ENCODE assay signal across 17 mouse cellular contexts in genomic region chr2:103754614-103755013, GRCm38 (mm10).
"Had no signal": no experiment of that assay in that cellular context is flagged by ENCODE, and none has a peak within 500 bp of the region (broad histone marks: within the 10 kb centered on the region; RNA-seq: fewer than 3 reads in every experiment).

No protein-coding gene starts in this region.

- H3K27me3 ChIP-seq: kidney, embryonic 15.5 days; limb, embryonic 13.5 days; liver, embryonic 15.5 days; midbrain, embryonic 13.5 days had no signal

- H3K9me3 ChIP-seq: kidney, embryonic 15.5 days; limb, embryonic 10.5 days; limb, embryonic 13.5 days; liver, embryonic 15.5 days; midbrain, embryonic 10.5 days; midbrain, embryonic 13.5 days had no signal

- H3K27ac ChIP-seq: kidney, embryonic 15.5 days; limb, embryonic 10.5 days; limb, embryonic 13.5 days; liver, embryonic 15.5 days; midbrain, embryonic 10.5 days; midbrain, embryonic 13.5 days had no signal

- H3K9ac ChIP-seq: kidney, embryonic 15.5 days; limb, embryonic 13.5 days; liver, embryonic 15.5 days; midbrain, embryonic 13.5 days had no signal

- H3K4me2 ChIP-seq: kidney, embryonic 15.5 days; limb, embryonic 13.5 days; liver, embryonic 15.5 days; midbrain, embryonic 13.5 days had no signal

- ATAC-seq: midbrain, embryonic 13.5 days; midbrain, embryonic 16.5 days had no signal

- H3K4me3 ChIP-seq: kidney, embryonic 15.5 days; limb, embryonic 10.5 days; limb, embryonic 13.5 days; liver, embryonic 15.5 days; midbrain, embryonic 10.5 days; midbrain, embryonic 13.5 days; myocyte had no signal

- H3K4me1 ChIP-seq: limb, embryonic 10.5 days had no signal

- DNase-seq: kidney, adult 11 months; kidney, adult 8-10 months; kidney, postnatal 10 days; kidney, postnatal 4 days; lung, adult 2 months; lung, postnatal 14 days; lung, postnatal 4 days; thymus, adult 18-20 months; thymus, postnatal 14 days had no signal
